Mouse (Mus musculus): Measurements from ENCODE around the gene Cox8b.

DNA sequence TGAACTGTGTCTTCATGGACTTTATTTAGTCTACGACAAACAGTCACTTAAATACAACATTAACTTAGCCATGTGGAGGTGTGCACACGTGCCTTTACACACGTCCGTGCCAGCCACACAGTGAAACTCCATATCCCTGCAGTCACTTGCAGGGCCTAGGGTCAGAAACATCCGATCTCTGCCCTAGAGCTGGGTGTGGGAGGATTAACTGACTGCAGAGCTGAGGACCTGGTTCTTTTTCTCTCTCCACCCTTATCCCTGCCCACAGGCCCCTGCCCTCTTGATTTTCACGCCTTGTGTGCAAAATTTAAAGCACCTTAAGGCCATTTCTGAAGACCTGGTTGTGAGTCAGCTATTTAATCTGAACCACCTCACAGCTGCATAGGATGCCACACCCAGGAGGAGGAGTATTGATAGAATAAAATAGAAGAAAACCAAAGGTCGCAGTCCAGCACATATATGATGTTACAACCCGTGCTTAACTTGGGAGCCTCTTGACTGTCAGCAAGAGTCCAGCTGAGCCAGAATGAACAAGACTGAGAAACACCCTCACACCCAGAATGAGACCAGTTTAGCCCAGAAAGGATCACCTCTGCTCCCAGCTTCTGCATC, 20.3 kb upstream of the Cox8b start, which contains the start of gene Nlrp6:
- TF ChIP-seq POLR2A (IDR thresholded peaks at IDR 0.05; ENCODE audit: borderline replicate concordance, control insufficient read depth, low read depth, low read length) (no peak), CTCF (IDR thresholded peaks at IDR 0.05; ENCODE audit: control insufficient read depth, insufficient read depth, low read length) (no peak)

All from bone marrow, adult 2 months (tissue).